Mouse (Mus musculus): ENCODE measurements around the gene Lrrc17.
"Not testable (repeated sequence)": the region's sequence is repeated elsewhere in the genome, so short reads cannot be mapped to it uniquely, and the experiment has no call there.

Gene Lrrc17

DNA sequence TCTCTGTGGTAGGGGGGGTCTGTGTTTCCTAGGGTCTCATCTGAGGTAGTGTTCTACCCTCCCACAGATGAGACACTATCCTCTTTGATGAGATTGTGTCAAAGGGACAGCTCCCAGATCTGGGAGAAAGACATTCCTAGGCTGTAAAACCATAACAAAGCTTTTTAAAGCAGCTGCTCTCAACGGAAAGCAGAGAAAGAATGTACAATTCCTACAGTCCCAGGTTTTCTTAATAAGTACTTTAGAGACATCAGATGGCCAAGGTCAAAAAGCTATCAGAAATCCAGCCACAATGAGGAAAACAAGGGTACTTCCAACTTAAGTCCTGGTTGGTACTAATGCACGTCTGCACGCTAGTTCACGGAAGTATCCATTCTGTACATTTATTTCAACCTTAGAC, 1.1 kb upstream of the Lrrc17 start:
- no peak for DNase-seq (ENCODE audit: low spot score in 2 of 2)

DNA sequence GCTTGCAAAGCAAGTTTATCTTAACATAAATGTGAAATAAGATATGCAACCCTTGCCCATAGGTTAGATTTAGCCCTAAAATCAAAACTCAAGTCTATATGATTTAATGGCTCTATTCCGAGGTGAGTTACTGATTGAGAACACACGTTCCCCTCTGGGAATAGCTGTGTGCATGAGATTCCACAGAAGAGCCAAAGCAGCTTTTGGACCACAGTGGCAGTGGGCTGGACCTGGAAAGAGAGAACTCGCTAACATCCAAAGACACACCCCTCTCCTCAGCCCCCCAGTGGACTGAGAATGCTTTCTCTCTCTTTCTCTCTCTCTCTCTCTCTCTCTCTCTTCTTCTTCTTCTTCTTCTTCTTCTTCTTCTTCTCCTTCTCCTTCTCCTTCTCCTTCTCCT, 1.5 kb downstream of the Lrrc17 start:
- DNase-seq (ENCODE audit: low spot score in 2 of 2), result no peak

DNA sequence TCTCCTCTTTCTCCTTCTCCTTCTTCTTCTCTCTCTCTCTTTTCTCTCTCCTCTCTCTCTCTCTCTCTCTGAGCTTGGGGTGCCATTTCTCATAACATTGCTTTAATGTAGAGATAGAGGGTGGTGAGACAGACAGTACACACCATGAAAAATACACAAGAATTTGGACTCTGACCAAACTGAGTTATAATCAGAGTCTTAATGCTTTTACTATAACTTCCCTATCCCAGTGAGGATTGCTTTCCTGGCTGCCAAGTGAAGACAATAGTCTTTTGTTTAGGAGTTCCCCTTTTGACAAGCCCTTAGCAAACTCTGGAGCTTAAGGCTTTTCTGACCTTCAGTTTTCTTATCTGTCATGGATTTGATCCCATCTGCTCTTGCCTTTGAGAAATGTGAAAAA, 1.9 kb downstream of the Lrrc17 start:
- no peak for DNase-seq (ENCODE audit: low spot score in 2 of 2)

DNA sequence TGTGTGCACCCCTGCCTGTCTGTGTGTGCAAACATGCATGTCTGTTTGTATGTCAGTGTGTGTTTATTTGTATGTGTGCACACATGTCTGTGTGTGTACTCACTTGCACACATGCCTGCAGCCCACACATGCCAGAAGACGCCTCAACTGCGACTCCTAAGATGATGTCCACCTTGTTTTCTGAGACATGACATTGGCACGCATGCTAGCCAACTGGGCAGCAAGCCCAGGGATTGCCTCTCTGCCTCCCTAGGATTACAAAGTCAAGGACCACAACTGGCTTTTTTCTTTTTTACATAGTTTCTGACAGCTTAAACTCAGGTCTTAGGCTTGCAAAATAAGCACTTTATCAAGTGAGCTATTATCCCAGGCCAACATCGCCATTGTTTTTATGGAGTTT, 2.4 kb downstream of the Lrrc17 start:
- no peak for DNase-seq (ENCODE audit: low spot score in 2 of 2)

DNA sequence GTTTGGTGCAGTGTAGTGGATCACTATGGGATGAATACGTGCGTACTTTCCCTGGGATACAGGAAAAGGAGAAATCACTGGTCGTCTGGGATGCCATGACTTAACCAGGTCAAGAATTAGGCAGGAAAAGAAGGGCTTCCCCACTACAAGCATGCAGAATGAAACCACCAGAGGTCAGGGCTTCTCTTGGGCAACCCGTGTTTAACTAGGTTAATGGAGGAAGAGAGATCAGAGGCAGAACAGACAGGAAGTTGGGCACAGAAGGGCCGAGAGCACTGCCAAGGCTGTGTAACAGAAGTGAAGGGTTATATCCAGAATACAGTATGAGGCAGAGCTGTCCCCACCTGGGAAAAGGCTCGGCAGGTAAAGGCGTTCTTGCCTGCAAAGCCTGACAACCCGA, 3.6 kb downstream of the Lrrc17 start:
- DNase-seq (ENCODE audit: low spot score in 2 of 2), result no peak

DNA sequence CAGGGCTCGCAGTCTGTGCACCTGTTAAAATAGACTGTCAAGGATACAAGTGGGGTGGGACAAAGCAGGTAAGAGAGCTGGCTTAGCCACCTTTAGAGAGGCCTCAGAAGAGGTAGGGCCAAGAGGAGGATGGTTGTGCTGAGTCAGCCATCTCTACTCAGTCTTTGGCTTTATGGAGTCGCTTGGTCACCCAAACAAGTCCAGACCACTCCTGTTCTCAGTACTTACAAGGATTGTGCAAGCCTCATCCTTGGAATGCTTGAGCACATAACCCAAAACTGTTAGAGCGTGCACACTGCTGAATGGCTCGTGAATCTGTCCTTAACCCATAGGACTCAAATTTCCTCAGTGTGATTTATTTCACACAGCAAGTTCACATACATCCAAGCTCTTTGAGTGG, 10.3 kb downstream of the Lrrc17 start:
- DNase-seq (ENCODE audit: low spot score in 2 of 2), result no peak

DNA sequence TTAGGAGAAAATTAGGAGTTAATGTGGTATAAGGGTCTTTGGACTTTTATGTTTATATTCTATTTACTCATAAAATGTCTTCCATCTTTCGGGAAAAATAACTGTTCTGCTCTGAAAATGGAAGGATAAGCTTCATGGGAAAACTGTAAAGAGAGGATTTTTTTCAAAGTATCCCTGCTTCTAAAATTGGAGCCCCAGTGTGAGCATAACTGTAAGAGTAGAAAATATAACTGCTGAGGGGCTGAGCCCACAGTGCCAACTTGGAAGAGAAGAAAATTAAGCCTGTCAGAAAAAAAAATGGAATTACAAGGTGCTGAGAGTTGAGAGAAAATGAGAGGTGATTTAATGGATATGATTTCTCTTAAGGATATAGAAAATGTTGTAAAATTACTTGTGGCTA, 11.4 kb downstream of the Lrrc17 start:
- no peak for DNase-seq (ENCODE audit: low spot score in 2 of 2)

DNA sequence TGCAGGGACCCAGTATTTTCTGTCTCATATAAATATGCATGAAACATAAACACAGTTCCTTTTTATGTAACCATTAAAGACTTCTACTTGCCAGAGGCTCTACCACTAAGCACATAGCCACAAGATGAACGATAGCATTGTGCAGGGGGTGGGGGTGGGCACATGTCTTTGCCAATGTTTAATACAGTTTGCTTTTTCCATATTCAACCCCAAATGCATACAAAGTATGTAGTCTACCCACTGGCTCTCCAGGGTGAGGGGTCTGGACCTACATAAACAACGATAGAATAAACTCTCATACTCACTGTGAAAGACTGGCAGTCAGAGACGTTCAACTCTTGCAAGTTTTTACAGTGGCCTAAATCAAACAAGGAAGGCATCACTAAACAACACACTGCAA, 13.1 kb downstream of the Lrrc17 start:
- no peak for DNase-seq (ENCODE audit: low spot score in 2 of 2)

DNA sequence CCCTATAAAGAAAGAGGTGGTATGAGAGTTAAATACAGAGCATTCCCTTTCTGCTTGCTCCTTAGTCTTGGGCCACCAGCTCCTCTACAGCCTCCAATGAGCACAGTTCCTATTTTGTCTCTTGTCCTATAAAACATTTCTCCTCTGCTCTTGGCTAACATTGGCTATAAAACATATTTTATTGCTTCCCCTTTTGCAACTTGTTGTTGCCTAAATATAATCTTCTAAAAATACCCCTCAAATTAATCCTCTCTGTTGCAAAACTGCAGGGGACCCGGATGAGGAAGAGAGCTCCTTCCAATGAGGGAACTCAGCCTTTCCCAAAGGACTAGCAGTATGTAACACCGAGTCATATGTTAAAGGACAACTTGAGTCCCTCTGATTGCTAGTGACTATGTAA, 20.6 kb downstream of the Lrrc17 start:
- no peak for DNase-seq (ENCODE audit: low spot score in 2 of 2)

DNA sequence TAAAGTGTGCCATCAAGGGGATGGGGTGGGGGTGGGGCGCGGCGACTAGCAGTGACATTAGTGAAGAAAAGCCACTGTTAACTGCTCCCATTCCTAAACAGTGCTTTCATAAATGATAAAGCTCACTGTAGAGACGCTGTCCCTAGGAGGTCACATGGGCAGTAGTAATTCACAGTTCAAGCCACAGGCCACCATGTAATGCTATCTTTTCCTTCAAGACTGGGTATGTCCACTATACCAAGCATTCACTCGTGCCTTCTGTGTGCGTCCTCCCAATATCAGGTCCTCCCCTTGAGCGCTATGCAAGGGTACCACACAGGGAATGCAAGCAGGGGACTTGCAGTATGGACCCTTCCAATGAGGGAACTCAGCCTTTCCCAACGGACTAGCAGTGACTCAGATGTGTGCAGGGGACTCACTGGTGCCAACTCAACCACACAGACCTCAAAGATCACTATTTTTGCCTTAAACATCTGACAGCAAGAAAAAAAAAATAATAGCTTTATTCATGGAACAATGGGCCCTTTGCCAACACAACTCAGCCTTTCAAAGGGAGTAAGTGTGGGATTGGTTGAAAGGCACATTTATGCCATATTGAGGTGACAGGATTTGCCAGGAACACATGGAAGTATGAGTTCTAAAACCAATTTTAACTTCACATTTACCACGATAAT, 22.2 kb downstream of the Lrrc17 start:
- no peak for DNase-seq (ENCODE audit: low spot score in 2 of 2)

DNA sequence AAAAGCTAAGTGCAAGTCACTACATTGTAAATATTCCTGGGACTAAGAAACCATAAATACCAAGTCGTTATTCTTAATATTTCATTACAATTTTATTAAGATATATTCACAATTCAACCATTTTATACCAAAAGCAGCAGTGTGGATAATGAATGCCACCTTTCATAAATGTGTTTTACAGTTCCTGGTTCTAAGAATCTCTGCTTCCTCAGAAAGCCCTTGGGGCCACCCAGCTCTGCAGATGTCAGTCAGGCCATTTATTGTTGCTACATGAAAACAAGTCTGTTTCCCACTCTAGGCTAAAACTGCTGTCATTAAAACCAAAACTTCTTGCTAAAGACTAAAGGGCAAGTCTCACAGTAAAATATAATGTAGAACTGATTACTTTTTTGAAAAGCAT, 24.4 kb downstream of the Lrrc17 start:
- no peak for DNase-seq (ENCODE audit: low spot score in 2 of 2)

DNA sequence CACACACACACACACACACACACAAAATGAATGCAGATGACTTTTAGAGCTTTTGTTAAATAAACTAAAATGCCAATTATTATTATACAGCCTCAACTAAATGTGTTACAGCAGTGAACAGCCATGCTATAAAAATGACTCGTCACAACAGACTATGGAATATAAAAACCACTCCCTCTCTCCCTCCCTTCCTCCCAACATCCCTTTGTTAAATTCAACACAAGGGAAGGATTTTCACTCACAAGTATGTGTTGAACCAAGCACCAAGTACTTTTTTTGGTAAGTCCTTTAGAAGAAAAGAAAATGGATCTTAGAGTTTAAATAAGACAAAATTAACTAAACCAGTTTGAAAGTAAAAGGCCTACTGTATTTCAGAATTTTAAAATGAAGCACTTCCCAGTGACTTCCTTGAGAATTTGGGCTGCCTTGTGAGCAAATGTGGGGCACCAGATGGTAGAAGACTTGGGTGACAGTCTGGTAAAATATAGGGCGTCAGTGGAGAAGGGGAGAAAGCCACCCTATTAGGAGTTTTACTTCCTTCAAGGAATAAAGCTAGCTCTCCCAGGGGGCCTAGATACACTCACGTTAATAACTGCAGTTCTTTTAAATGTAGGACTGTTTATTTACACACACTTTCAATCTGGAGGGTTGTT, 29.5 kb downstream of the Lrrc17 start:
- DNase-seq (ENCODE audit: low spot score in 2 of 2), result no peak

DNA sequence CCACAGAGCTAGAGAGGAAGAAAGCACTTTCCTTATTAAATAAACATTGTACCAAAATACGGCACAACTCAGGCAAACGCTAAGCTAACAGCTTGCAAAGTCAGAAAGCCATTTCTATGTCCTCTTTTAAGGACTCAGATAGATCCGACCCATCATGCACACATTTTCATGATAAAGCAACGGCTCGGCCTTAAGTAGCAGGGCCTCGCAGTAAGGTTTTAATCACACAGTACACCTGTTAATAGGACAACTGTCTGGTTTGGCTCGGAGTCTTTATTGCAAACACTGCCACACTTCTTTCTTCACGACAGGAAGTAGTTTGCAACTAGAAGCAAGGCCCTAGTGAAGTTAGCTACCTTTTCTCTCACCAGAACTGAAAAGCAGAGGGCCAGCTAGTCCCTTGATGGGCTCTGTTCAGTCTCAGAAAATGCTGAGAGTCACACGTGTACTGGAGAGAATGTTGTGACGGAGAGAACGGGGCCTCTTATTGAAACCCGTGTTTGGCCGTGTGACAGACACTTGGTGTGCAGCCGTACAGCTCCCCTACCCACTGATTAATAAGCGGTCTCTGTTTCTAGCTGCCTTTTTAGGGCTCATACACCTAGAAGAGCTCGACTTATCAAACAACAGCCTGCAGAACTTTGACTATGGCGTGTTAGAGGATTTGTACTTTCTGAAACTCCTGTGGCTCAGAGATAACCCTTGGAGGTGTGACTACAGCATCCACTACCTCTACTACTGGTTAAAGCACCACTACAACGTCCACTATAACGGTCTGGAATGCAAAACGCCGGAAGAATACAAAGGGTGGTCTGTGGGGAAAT, 31.2 kb downstream of the Lrrc17 start:
- DNase-seq (ENCODE audit: low spot score in 2 of 2), result no peak

DNA sequence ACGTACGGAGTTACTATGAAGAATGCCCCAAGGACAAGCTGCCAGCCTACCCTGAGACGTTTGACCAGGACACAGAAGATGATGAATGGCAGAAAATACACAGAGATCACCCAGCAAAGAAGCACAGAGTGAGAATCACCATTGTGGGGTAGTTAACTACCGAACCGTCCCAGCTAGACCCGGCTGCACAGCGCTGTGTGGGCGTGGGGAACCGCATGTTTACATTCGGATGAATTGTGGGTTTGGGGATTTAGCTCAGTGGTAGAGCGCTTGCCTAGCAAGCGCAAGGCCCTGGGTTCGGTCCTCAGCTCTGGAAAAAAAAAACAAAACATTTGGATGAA, 31.8 kb downstream of the Lrrc17 start:
- no peak for DNase-seq (ENCODE audit: low spot score in 2 of 2)

DNA sequence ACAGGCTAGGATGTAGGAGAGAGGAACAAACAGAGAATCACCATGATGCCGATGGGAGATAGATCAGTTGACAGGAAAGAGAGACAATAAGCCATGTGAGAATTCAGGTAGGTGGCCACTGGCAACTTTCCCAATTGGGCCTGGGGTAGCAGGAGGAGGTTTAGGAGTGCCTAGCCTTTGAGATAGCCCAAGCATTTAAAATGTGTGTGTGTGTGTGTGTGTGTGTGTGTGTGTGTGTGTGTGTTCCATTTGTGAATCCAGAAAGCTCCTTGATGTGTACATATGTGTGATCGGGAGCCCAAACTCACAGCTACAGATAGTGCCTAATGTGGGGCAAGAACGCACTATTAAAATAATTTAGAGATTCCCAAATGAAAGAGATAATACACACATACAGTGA, 34.8 kb downstream of the Lrrc17 start:
- no peak for DNase-seq (ENCODE audit: low spot score in 2 of 2)

DNA sequence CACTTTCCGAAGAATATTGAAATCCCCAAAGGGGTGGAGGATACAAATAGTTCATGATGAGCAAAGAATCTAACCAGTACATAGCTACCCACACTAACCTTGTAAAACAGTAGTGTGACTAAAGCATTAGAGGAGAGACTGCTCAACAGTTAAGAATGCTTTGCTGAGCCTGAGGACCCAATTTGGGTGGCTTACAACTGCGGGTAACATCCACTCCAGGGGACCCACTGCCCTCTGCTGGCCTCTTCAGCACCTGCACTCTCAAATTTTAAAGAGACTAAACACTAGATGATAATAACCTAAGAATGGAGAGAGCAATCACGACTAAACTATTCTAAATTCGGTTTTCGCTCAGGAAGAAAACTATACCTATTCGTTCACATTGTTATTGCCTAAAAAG, 43.4 kb downstream of the Lrrc17 start:
- no peak for DNase-seq (ENCODE audit: low spot score in 2 of 2)

DNA sequence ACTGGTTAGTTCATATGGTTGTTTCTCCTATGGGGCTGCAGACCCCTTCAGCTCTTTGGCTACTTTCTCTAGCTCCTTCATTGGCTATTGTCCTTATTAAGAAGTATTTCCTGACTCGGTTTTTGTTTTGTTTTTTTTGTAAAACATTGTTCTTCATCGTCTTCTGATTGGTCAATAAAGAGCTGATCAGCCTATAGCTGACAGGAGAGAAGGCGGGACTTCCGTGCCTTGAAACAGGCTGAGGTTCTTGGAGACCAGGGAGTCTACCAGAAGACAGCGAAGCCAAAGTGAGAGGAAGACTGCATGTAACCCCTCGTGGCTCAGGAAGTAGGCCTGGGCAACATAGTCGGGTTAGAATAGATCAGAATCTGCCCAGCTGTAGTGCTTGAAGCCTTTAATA, 44.3 kb downstream of the Lrrc17 start:
- DNase-seq (ENCODE audit: low spot score in 2 of 2), result no peak

DNA sequence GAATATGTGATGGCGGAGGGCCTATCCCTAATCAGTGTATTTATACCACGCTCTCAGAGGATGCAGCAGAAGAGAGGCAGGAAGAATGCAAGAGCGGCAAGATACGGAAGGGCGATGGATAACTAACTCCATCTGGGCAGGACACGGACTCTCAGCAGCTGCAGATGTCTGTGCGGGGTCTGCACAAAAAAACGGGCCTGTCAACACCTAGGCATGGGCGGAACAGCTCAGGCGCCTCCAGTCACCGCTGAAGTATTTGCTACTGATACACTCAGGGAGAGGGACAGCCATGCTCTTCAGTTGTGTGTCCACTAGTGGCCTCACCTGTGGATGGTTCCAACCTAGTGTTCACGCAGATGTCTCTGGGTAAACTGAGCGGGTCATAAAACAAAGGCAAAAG, 44.9 kb downstream of the Lrrc17 start:
- no peak for DNase-seq (ENCODE audit: low spot score in 2 of 2)

DNA sequence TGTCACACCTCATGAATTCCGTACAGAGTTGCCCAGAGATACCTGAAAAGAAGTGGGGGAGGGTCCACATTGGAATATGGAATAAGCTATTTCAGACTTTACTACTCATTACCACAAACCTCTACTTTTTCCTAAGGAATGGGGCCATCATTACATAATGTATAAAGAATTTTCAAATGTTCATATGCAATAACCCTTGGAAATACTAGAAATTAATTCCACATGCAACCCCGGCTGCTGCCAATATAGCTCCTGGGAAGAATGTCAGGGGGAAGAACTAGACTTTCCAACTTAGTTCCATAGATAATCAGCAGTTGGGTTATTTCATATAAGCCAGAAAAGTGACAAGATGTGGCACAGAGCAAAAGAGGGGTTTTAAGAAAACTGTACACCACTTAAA, 48.7 kb downstream of the Lrrc17 start:
- DNase-seq (ENCODE audit: low spot score in 2 of 2), result no peak

DNA sequence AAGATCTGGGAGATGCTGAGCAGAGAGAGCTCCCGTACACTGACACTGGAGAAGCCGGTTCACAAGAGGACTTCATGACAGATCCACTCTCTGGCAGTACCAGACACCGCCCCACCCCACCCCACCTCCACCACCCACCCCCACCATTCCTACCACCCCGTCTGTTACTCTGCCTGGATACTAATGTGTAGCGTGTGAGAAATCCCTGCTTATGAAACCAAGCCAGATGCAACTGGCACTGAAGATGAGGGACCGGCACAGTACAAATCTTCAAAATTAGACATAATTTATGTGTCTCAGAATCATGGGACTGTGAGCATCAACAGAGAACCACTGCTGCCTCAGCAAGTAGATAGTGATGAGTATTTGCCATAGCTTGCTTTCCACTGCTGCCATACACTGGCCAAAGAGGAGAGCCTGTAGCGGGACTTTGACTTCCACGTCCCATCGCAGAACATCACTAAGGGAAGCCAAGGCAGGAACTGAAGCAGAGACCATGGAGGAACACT, 49.9 kb downstream of the Lrrc17 start:
- no peak for DNase-seq (ENCODE audit: low spot score in 2 of 2)

DNA sequence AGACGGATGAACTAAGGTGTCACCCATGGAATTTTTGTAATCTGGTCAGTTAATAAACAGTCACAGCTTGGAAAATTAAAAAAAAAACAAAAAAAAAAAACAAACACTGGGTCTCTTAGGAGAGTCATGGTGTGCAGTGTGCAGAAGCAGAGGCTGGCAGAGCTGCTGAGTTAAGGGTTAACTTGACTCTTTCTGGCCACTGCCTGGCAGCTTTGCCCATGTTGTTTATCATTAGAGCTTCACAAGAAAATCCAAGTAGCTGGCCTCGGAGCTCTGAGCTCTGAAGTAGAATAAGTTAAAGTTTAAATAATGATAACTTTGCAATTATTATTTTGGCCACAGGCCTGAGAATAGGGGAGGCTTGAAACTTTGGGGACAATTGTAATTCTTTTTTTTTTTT, 56.2 kb downstream of the Lrrc17 start:
- DNase-seq (ENCODE audit: low spot score in 2 of 2), result not testable (repeated sequence)

DNA sequence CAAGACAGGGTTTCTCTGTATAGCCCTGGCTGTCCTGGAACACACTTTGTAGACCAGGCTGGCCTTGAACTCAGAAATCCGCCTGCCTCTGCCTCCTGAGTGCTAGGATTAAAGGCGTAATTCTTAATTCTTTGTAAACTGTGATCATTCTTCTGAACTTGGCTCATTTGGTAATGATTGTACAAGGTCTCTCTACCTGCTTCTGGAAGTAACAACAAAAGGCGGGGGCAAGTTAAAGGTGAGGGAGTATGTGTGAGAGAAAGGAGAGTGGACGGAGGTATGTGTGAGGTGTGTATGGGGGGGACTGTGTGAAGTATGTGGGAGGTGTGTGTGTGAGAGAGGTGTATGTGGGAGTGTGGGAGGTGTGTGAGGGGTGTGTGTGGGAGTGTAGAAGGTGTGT, 56.6 kb downstream of the Lrrc17 start:
- no peak for DNase-seq (ENCODE audit: low spot score in 2 of 2)

DNA sequence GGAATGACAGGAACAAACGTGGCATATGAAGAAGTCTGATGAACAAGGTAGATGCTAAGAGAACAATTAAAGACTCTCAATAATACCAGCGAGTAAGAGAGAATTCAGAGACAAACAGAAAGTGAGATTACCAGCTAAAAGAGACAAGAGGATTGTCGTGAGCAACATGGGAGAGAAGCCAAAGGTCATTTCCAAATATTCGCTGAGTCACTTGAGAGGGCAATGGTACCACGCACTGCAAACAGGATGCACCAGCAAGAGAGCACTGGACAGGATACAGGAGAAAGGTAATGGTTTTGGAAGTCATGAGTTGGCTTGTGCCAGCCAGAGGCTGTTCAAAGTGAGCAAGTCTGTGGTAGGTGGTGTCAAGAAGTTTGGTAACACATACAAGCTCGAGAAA, 62.6 kb downstream of the Lrrc17 start:
- DNase-seq (ENCODE audit: low spot score in 2 of 2), result no peak

All from frontal cortex, postnatal 25 days (tissue).